Mouse (Mus musculus) small intestine, adult 2 months (tissue): Measurements from ENCODE around the gene Ropn1l. TPM values are rescaled to one million over a fixed set of nuclear protein-coding genes. Genes with fewer than 3 reads are reported as not detected.

Experiments used
- H3K27ac ChIP-seq: fragments of 200-500 bp; 2 replicates; pipeline ENCODE4 v1.5.1; 2012; ENCODE audit warnings: low read depth, low read length, control low read depth, inconsistent platforms; ENCODE audit not compliant: insufficient read depth
- H3K27me3 ChIP-seq: fragments of 200-500 bp; 2 replicates; pipeline ENCODE4 v1.6.1; 2012; ENCODE audit warnings: mild to moderate bottlenecking, moderate library complexity, low read length, inconsistent platforms; ENCODE audit not compliant: control insufficient read depth, insufficient read depth
- H3K36me3 ChIP-seq: fragments of 200-500 bp; 2 replicates; pipeline ENCODE4 v1.6.1; 2012; ENCODE audit warnings: mild to moderate bottlenecking, low read length, control low read depth, inconsistent platforms; ENCODE audit not compliant: control insufficient read depth, insufficient read depth
- H3K4me1 ChIP-seq: fragments of 200-500 bp; 2 replicates; pipeline ENCODE4 v1.6.1; 2012; ENCODE audit warnings: low read length, inconsistent platforms, mixed read lengths; ENCODE audit not compliant: control insufficient read depth, insufficient read depth, insufficient read length
- H3K4me3 ChIP-seq: fragments of 200-500 bp; 2 replicates; pipeline ENCODE4 v1.5.1; 2012; ENCODE audit warnings: low read depth, mild to moderate bottlenecking, control low read depth, inconsistent platforms, low read length, moderate library complexity
- CTCF ChIP-seq: fragments of 200-500 bp; IDR thresholded peaks from 2 replicates; pipeline ENCODE4 v1.5.1; 2012; ENCODE audit warnings: low read depth, mild to moderate bottlenecking, control low read depth, inconsistent platforms, low read length, moderate library complexity, mixed read lengths; ENCODE audit not compliant: insufficient replicate concordance, insufficient read length; ENCODE audit errors: extremely low read depth
- POLR2A ChIP-seq: fragments of 200-500 bp; IDR thresholded peaks from 2 replicates; pipeline ENCODE4 v1.6.1; 2012; ENCODE audit warnings: low read depth, mild to moderate bottlenecking, control low read depth, inconsistent platforms, low read length, moderate library complexity
- WGBS: fragments of 180-500 bp; shearing (Covaris S2); methylation state at CpG from one replicate; pipeline ENCODE4 v1.1.7; 2018; 5-methylcytosine and 5-hydroxymethylcytosine counted together
- polyA plus RNA-seq: library from polyadenylated mRNA; depleted of rRNA; stranded (reverse); fragments of >200 nt; gene quantifications from 2 replicates; pipeline ENCODE4 v1.2.3, GENCODE M21; 2012

Gene Ropn1l
- polyA plus RNA-seq, 1 experiment, result 0.22 TPM

- Histone ChIP-seq H3K4me3 (no peak overlapping the region), H3K27ac (no peak overlapping the region), H3K4me1 (no peaks in the 10 kb centered on the region), H3K27me3 (no peaks in the 10 kb centered on the region; the same call in 1 of the 2 replicates), H3K36me3 (no peaks in the 10 kb centered on the region)
- 75% methylated on average over 12 of the region's 12 CpGs for WGBS
- no peak for TF ChIP-seq POLR2A
- no peak for TF ChIP-seq CTCF
These were observed 25.0 kb downstream of the Ropn1l start for GRCm38 (mm10) chr15:31428571-31428970.

- Histone ChIP-seq H3K4me3 (no peak overlapping the region), H3K4me1 (no peaks in the 10 kb centered on the region), H3K36me3 (no peaks in the 10 kb centered on the region), H3K27ac (no peak overlapping the region), H3K27me3 (no peaks in the 10 kb centered on the region; the same call in 1 of the 2 replicates)
- 49% methylated on average over 3 of the region's 3 CpGs for WGBS
- TF ChIP-seq CTCF (no peak), POLR2A (no peak)
These were observed 26.1 kb downstream of the Ropn1l start for GRCm38 (mm10) chr15:31427390-31427789.

- Histone ChIP-seq H3K4me1 (no peaks in the 10 kb centered on the region), H3K27me3 (no peaks in the 10 kb centered on the region; the same call in 1 of the 2 replicates), H3K27ac (no peak overlapping the region), H3K4me3 (no peak overlapping the region), H3K36me3 (no peaks in the 10 kb centered on the region)
- TF ChIP-seq CTCF (no peak), POLR2A (no peak)
- 47% methylated on average over 8 of the region's 8 CpGs for WGBS
These were observed 27.4 kb downstream of the Ropn1l start for GRCm38 (mm10) chr15:31426066-31426706.

- Histone ChIP-seq H3K27ac (no peak overlapping the region), H3K4me1 (0 out of 2 replicates have a peak, but pooled peaks cover 3% of the 10 kb centered on the region), H3K36me3 (no peaks in the 10 kb centered on the region), H3K27me3 (no peaks in the 10 kb centered on the region; the same call in 1 of the 2 replicates), H3K4me3 (no peak overlapping the region)
- TF ChIP-seq CTCF (no peak), POLR2A (no peak)
- 34% methylated on average over 7 of the region's 7 CpGs for WGBS
These were observed 30.7 kb downstream of the Ropn1l start for GRCm38 (mm10) chr15:31422649-31423369.

- Histone ChIP-seq H3K36me3 (no peaks in the 10 kb centered on the region), H3K4me1 (0 out of 2 replicates have a peak, but pooled peaks cover 3% of the 10 kb centered on the region), H3K27ac (no peak overlapping the region), H3K4me3 (no peak overlapping the region), H3K27me3 (no peaks in the 10 kb centered on the region; the same call in 1 of the 2 replicates)
- 50% methylated on average over 9 of the region's 9 CpGs for WGBS
- TF ChIP-seq CTCF (peak; percentile 69; the same call in 1 of the 2 replicates), POLR2A (no peak)
These were observed 34.5 kb downstream of the Ropn1l start for GRCm38 (mm10) chr15:31419037-31419436.

- Histone ChIP-seq H3K36me3 (no peaks in the 10 kb centered on the region), H3K4me3 (no peak overlapping the region), H3K27me3 (no peaks in the 10 kb centered on the region; the same call in 1 of the 2 replicates), H3K27ac (no peak overlapping the region), H3K4me1 (0 out of 2 replicates have a peak, but pooled peaks cover 3% of the 10 kb centered on the region)
- WGBS, result 21% methylated on average over 7 of the region's 7 CpGs
- TF ChIP-seq POLR2A, result no peak
These were observed 34.9 kb downstream of the Ropn1l start for GRCm38 (mm10) chr15:31418686-31419024.

GRCm38 (mm10) chr15:31417796-31418685 is 35.5 kb downstream of the Ropn1l start:
- H3K36me3 ChIP-seq, result no peaks in the 10 kb centered on the region
- 43% methylated on average over 21 of the region's 21 CpGs for WGBS
- H3K4me3 ChIP-seq, result peak overlapping the region; percentile 33
- H3K27me3 ChIP-seq, result no peaks in the 10 kb centered on the region
- H3K27ac ChIP-seq, result no peak overlapping the region
- no peak for TF ChIP-seq CTCF
- no peak for TF ChIP-seq POLR2A
- H3K4me1 ChIP-seq, result 0 out of 2 replicates have a peak, but pooled peaks cover 3% of the 10 kb centered on the region
